Mouse (Mus musculus) testis, adult 2 months (tissue): ENCODE results near the gene Cstf2t.

ENCODE experiments used
- CTCF ChIP-seq: fragments of 200-500 bp; IDR thresholded peaks from 2 replicates; pipeline ENCODE4 v1.5.1; 2012; ENCODE audit warnings: low read depth, mild to moderate bottlenecking, inconsistent platforms, low read length, moderate library complexity; ENCODE audit not compliant: control insufficient read depth, insufficient read depth, insufficient replicate concordance
- POLR2A ChIP-seq: fragments of 200-500 bp; IDR thresholded peaks from 2 replicates; pipeline ENCODE4 v1.6.1; 2012; ENCODE audit warnings: low read depth, mild to moderate bottlenecking, inconsistent platforms, low read length, moderate library complexity; ENCODE audit not compliant: control insufficient read depth

DNA sequence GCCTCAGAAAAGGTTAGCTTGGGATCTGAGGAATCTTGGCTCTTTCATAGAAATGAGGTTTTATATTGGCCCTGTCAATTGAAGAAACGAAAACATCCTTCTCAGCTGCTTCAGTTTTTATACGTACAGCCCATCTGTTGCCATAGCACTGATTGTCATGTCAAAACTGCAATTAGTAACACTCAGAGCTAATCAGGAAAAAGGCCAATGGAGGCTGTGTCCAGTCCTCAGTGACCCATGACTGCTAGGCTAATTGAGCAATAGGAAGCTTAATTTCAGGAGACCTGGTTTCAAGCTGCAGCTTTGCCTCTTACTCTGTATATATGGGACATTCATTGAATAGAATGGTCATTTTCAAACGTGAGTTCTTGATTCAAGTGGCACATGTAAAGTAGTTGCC is 4.4 kb upstream of the Cstf2t start:
- TF ChIP-seq CTCF (no peak), POLR2A (no peak)
